In genomic region chr5:129724834-129725773, GRCm38 (mm10) we compare ENCODE assay signal across 8 mouse cellular contexts. TPM values are rescaled to one million over a fixed set of nuclear protein-coding genes. Genes with fewer than 3 reads are reported as not detected.
DNase-seq lines count a peak whose midpoint lies in the region; ATAC-seq lines count a peak whose summit lies in the region.

Gene Nipsnap2 (plus strand): TSS chr5:129725063.

- peak; percentile 89 for DNase-seq in embryo, embryonic 10 days (ENCODE audit: low spot score)
- DNase-seq in gastrocnemius, postnatal 14 days: peak; percentile 91
- peak; percentile 84 to 92 for DNase-seq in left cerebral cortex, postnatal 10 days (ENCODE audit: extremely low spot score in 1 of 2, low spot score in 2 of 2)
- peak; percentile 92 for DNase-seq in right cerebral cortex, postnatal 25 days
- DNase-seq in urinary bladder, postnatal 4 days (ENCODE audit: low spot score in 2 of 2): peak; percentile 88 to 92

- intact Hi-C loops in gastrocnemius, postnatal 14 days (cut with DNase I; ENCODE audit: low total_unique reads): no loop called here
- intact Hi-C loops in left cerebral cortex, postnatal 10 days (cut with DNase I): loop anchor here (5.0 to 10.0 kb wide), 2 partner anchors 113 to 660 kb away; no protein-coding TSS in a partner anchor

- peak; percentile 84 for ATAC-seq in activated CD4-positive, CD25-positive, alpha-beta regulatory T cell, adult 4 months
- peak; percentile 78 for ATAC-seq in inflammation-experienced regulatory T-cells, adult 6 months
- ATAC-seq in megakaryocyte-erythroid progenitor cell, adult 5-6 weeks (replicated peaks; ENCODE audit: low FRiP score, low TSS enrichment, poor library complexity, severe bottlenecking): peak; percentile 61

RNA-seq across cellular contexts. Expression of gene Nipsnap2, which starts in this region (rescaled TPM):
- polyA plus RNA-seq in activated CD4-positive, CD25-positive, alpha-beta regulatory T cell, adult 4 months (2017; shearing (Covaris generic)): 10 to 100 TPM; 65.5 to 74.7 TPM
- total RNA-seq in gastrocnemius, postnatal 14 days (2021): 100 to 1,000 TPM; 470 to 562 TPM
- 10 to 100 TPM; 52.3 to 79.8 (median 79.6) TPM for polyA plus RNA-seq in inflammation-experienced regulatory T-cells, adult 6 months (2017; shearing (Covaris generic))
- 10 to 100 TPM; 75.6 to 77.0 TPM for total RNA-seq in left cerebral cortex, postnatal 10 days (2021)
- total RNA-seq in megakaryocyte-erythroid progenitor cell, adult 5-6 weeks (2014; fragmentation: Nextera tagmentation): 32.1 and 32.8 TPM in 2 replicates
- 23.8 and 41.1 TPM in 2 replicates for total RNA-seq in megakaryocyte-erythroid progenitor cell, adult 5-6 weeks (2017)

Comparison
In these comparisons a context has a peak if more than half of its experiments do, and no peak if none do; other contexts are left out.
1. Peak in every context shown above with its lines: DNase-seq and ATAC-seq.
2. RNA of gene Nipsnap2 (total RNA-seq): 470 to 562 TPM in gastrocnemius, postnatal 14 days; 75.6 to 77.0 TPM in left cerebral cortex, postnatal 10 days and 23.8 to 41.1 TPM in megakaryocyte-erythroid progenitor cell, adult 5-6 weeks; every median in the first group is over 4 times any median in the second.